Mouse (Mus musculus): ENCODE measurements around the gene Adam15.

The Adam15 gene

GRCm38 (mm10) chr3:89300071-89300470, 49.7 kb downstream of the Adam15 start:
- DNase-seq (ENCODE audit: low read depth, low spot score), result no peak

GRCm38 (mm10) chr3:89299499-89299898, 50.3 kb downstream of the Adam15 start:
- no peak for DNase-seq (ENCODE audit: low read depth, low spot score)

GRCm38 (mm10) chr3:89298908-89299307, 50.9 kb downstream of the Adam15 start:
- DNase-seq (ENCODE audit: low read depth, low spot score), result no peak

- DNase-seq (ENCODE audit: low read depth, low spot score), result no peak
Observed at GRCm38 (mm10) chr3:89296761-89297396, 52.9 kb downstream of the Adam15 start.

GRCm38 (mm10) chr3:89295685-89296230, 54.0 kb downstream of the Adam15 start:
- no peak for DNase-seq (ENCODE audit: low read depth, low spot score)

GRCm38 (mm10) chr3:89294195-89294594, 55.6 kb downstream of the Adam15 start:
- DNase-seq (ENCODE audit: low read depth, low spot score), result no peak

- no peak for DNase-seq (ENCODE audit: low read depth, low spot score)
Observed at GRCm38 (mm10) chr3:89293247-89293918, 56.4 kb downstream of the Adam15 start.

- DNase-seq (ENCODE audit: low read depth, low spot score), result no peak
Observed at GRCm38 (mm10) chr3:89292303-89292702, 57.5 kb downstream of the Adam15 start.

- no peak for DNase-seq (ENCODE audit: low read depth, low spot score)
Observed at GRCm38 (mm10) chr3:89291874-89292273, 57.9 kb downstream of the Adam15 start.
